Mouse (Mus musculus) heart, adult 11 months (tissue): Measurements from ENCODE around the gene Bmf.

Source experiments
- DNase-seq: peaks from one replicate; pipeline ENCODE4 v3.0.0; 2022

Bmf gene

DNA sequence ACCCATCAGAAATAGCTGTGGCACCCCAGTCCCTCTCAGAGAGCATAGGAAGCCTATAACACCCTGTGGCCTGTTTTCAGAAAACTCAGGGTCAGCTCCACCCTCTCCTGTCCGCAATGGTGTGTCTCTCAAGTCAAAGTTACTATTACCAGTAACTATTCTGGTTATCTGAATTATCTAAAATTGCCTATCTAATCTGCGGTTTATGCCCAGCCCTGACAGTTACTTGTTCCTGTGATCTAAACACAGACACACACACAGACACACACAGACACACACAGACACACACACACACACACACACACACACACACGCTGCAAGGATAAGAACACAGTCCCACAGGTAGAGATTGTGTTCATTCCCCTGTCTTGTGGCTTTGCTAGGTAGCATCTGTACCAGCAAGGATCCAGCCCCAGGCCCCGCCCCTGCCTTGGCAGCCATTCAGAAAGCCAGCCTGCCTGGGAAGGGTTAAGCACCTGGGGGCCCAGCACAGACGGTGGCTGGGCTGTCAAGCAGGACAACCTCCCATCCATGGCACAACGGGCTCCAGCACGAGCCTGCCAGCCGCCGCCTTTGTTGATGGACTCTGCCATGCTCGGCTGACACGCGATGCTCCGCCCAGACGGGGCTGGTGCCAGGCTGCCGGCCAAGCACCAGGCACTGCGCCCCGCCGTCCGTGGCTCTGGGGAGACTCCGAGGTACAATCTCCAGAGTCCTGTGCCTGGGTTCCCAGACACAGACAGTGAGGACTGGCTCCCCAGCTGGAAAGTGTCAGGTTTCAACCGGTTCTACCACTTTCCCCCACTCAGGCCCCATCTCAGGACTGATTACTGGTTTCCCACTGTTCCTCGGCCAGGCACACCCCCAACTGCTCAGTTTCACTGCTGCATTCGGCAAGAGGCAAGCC, 5.3 kb downstream of the Bmf start:
- DNase-seq = peak; percentile 98

DNA sequence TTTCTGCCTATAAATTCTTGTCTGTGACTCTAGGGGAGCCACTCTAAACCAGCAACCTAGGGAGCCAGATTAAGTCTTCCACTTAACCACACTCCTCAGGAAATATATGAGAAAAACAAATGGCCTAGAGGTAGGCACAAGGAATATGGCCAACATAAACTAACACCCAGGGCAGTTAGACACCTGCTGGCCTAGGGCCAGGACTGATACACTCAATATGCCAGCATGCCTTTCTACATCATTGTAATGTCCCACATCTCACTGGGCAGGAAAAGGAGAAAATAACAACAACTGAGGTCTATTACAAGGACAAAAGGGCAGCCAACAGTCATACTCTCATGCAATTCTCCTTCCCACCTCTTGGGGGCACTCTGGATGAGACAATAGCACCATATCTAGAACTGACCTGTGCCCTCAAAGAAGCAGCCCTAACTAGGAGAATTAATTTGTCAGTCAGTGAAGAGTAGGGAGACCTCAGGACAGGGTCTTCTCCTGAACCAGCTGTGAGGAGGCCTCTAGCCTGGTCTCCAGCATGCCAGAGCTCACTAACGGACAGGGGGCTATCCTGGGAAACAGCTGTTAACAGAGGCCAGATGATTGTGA, 6.4 kb downstream of the Bmf start:
- peak; percentile 88 for DNase-seq

DNA sequence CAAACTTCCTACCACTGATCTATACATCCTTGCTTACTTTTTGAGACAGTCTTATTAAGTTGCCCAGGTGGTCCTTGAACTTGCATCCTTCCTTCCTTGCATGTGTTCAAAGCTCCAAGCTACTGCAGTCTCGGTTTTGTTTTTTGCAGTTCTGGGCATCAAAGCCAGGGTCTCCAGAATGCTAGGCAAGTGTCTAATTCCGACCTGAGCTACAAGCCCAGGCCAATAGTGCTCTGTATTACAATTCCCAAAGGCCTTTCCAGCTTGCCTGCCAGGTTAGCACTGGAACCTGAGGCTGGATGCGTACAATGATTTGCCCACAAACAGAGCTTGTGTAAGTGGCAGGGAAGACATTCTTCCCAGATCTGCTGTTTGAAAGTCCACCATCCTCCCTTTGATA, 7.8 kb downstream of the Bmf start:
- DNase-seq = peak; percentile 86

DNA sequence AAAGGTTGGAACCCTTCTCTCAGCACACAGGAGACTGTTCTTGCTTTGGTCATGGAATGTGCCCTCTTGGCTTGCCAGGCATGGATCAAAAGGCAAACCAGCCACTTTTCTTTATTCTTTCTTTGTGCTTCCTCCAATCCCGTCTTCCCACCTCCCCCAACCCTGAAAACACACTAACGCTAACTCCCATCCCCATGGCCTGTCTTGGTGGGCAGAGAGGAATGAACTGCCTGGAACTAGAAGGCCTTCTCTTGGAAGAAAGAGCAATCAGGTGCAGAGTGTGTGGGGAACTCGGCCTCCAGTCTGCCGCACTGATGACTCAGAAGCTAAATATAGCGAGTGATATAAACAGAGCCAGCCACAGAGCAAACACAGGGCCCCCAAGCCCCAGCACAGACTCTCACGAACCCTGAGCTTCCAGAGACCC, 8.8 kb downstream of the Bmf start:
- DNase-seq = peak; percentile 97

DNA sequence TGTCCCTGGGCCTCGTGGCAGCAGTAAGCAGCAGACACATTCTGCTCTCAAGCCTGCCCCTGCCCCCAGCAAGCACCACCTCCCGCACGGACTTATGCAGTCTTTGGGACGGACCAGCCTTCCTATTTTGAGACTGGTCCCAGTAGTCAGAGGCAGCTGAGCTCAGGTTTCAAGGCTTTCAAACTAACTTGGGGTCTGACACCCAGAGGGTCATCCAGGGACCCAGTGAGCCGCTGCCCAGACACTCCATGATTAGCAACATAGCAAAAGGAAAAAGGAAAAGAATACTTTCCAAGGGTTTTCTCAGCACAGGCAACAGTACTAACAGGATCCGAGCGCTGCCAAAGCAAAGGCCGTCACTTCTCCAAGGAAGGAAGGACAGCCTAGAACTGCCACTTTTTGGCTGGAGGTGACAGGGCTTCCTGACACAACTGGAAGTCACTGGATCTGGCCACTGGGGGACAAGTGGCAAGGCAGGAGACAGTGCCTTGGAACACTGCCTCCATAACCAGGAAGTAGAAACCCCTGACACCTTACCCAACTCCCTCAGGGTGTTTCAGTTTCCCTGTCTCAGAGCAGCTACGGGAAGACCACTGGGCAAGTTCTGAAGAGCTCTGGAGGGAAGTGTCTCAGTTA, 9.5 kb downstream of the Bmf start:
- peak; percentile 97 for DNase-seq

DNA sequence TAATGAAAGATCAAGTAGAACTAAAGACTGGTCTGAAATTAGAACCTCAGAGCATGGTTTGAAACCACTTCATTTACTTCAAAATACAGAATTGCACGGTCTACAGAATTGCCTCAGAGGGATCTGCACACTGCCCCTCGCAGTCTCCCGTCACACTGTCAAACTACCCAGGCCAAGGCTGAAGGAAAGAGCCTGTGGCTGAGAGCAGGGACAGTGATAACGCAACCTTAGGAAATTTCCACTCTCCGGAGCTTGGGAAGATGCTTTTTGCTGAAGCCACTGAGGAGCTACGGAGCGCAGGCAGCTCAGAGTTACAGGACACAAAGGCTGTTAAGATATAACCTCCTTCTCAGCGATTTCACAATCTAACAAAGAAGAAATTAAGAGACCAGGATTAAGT, 10.4 kb downstream of the Bmf start:
- peak; percentile 74 for DNase-seq

DNA sequence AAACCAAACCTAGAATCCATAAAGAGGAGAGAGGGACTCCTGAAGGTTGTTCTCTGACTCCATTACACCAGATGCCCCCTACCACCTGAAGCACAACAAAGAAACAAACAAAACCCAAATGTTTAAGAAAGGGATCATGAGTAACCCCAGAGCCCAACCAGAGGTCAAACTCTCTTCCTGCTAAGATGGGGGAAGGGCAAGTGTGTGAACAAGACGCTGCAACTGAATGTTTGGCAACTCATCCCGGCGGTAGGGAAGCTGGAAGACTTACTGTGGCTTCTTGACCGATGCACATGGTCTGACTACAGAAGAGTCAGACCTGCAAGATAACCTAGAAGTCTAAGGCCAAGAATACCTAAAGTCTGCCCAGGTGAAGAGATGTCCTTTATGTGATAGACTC, 12.3 kb downstream of the Bmf start:
- DNase-seq = peak; percentile 89

DNA sequence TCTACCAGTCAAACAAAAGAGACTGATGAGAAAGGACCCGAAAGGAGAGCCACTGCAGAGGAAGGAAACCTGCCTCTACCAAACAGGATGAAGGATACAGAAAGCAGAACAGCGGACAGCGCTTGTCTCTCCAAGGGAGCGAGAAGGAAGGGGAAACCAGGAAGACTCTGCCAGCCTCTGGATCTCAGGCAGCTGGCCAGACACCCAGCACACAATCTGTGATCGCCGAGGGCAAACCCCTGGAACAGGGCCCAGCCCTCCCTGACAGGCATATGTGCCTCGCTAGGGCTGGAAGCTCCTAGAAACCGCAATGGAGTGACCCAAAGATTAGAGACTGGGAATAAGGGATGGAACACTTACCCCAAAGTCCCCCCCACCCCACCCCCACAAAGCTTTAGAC, 12.9 kb downstream of the Bmf start:
- peak; percentile 95 for DNase-seq

DNA sequence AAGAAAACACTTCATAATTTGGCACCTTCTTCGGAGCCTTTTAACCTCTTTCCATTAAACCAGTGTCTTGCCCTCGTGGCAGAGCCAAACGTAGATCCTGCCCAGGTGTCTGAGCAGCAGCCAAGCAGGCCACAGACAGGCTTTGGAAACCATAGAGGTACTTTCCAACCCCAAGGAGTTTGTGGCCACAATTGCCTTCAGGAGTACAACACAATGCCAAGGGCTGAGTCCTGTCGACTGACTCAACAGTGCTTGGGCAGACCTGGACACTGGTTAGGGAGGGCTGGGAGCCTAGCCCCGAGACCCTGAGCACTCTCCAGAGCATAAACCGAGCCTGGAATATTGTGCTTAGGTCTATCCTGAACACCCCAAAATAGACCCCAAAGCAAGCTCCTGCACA, 13.4 kb downstream of the Bmf start:
- peak; percentile 83 for DNase-seq

DNA sequence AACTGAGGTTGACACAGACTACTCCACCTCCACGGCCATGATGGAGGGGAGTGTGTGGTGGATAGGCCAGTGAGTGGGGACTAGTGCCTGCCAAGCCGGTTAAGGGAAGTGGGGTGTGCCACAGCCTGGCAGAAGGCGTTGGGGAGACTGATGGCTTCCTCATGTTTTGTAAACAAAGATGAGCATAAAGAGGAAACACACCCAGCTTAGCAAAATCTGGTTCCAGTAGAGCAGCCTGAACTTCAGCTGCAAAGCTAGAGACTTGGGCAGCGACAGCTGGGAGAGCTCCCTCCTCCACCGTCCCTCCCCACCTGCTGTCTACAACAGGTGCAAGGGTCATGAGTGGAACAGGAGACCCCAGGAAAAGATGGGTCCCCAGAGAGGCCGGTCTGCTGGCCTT, 15.5 kb downstream of the Bmf start:
- peak; percentile 95 for DNase-seq

DNA sequence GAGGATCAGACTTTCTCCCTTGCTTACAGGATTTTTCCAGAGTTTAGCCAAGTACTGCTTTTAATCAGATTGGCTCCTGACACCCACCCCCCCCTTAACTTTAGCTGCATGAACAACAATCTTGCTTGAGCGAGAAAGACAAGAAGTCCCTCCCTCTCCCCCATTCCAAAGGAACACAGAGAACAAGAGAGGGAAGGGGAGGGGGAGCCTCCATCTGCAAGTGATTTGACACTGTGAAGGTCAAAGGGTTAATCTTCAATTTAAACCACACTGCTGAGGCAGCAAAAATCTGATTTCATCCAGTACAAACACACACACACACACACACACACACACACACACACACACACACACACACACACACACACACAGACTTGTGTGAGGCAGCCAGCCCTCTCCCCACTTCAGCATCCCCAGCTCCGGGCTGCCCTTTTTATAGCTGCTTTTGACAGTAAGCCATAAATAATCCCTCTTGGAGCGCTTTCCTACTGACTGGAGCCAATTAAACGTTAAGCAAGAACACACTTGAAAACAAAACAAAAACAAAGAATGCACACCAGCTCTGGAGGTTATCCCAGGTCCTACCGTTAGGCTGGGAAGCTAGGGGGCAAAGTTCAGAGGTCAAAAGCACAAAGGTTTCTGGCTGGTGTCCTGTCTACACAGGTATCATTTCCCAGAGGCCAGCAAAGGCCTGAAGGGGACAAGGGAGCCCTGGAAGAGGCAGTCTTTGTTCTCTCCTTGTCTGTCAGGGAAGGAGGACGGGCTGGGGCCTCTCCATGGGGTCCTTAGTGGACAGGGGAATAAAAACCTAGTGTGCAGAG, 16.4 kb downstream of the Bmf start:
- peak; percentile 96 for DNase-seq

DNA sequence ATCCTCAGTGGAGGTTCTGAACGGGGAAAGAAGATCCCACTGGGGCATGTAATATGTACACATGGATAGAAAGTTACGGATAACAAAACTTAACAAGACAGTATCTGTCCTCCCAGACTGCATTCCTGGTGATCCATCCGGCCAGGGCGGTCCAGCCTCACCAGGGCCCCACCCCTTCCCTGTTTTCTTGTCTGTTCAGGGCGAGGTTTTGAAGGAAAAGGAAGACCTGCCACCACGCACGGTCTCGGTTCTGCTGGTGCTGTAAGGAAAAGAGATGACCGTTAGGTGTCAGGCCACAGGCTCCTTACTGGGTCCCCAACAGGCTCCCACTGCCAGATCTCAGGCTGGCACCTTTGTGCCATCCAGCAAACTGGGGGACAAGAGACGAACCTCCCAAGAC, 17.1 kb downstream of the Bmf start:
- DNase-seq = peak; percentile 95

DNA sequence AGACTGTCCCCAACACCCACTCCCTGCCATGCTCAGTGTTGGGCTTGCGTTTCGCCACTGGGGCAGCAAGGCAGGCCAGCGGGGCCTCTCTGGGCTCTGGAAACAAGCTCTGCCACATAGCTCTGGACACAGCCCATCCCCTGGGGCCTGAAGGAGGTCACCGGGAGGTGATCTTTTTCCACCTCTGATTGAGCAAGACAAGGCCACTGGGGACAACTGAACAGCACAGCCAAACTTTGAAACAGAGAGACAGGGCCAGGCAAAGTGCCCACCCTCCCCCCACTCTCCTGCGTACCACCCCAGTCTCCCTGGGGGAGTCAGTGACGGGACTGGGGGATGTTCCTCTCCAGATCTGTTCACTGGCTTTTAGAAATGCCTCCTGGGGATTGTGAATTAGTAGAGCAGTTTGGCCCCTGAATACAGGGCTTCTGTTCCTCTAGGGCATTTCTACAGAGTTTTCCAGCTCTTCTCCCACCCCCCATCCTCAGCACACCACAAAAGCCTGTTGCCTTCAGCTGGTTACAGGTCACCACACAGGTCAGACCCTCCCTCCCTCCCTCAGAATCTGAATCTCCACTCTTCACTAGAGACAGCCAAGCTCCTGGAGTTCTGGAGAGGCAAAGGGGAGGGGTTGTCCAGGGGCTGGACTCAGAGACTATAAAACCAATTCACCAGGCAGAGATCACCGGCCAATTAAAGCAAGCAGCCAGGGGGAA, 19.9 kb downstream of the Bmf start:
- DNase-seq = peak; percentile 98

DNA sequence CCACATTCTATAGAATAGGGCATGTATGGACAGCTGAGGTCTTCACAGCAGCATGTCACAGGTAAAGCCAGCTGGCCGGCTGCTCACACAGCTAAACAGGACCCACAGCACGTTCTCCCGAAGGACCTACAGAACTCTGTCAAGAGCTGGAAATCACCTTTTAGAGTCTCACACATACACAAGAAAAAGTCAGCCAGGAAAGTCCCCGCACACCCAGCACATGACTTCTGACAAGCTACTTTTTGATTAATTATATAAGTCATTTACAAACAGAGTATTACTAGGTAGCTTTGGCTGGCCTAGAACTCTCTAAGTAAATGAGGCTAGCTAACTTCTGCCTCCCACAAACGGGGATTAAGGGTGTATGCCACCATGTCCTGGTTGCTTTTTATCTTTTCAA, 22.9 kb downstream of the Bmf start:
- DNase-seq = no peak

DNA sequence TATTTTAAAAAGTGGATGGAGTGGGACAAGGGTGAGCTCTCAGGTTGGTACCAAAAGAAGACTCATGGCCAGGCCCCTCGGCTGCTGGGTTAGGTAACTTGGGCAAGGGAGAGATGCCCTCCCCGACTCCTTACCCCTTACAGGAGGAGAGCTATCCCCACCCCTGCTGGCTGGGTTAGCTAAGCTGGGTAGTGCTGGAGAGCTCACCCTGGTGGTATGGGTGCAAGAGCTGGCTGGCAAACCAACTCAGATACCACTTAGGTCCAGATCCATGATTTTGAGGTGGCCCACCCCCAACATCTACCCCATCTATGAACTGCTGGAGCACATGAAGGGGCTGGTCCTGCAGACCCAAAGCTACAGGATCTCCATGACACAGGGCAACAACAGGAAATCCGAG, 24.7 kb downstream of the Bmf start:
- no peak for DNase-seq

DNA sequence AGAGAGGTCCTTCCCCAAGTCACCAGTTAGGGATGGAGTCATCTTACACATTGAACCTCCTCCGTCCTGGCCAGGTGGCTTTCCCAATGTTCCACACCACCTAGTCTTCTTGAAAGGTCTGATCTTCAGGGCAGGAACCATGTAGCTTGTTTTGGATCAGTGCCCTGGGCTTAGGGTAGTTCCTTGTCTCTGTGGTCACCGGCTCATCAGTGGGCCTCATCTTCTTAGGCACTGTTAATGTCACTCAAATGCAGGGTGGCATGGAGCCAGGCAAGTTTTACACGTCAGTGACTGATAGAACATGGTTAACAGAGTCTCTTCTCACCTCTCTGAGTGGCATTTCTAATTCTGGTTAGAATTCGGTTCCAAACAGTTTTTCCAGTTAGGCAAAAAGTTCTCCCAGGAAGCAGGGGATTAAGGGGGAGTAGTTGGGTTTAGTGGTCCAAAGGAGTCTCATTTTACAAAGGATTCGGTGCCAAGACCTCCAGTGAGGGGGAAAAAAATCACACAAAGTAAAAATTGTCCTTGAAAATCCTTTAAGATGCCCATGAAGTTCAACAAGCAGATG, 26.2 kb downstream of the Bmf start:
- peak; percentile 90 for DNase-seq

DNA sequence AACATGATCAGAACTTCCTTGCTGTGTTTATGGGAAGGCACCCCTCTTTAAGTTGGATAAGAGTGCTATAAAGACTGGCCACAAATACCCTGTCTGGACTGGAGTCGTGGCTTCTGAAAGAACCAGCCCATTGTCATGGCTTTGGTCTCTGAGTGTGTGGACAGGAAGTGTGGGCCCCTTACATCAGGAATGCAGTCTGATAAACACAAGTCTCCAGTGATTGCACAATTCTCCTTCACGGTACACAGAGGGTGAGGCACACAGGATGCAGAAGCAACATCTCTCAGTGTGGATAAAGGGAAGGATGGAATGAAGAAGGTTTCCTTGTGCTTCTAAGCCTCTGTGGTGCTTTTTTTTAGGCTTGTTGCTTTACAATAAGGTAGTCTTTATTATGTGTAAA, 27.2 kb downstream of the Bmf start:
- peak; percentile 93 for DNase-seq

DNA sequence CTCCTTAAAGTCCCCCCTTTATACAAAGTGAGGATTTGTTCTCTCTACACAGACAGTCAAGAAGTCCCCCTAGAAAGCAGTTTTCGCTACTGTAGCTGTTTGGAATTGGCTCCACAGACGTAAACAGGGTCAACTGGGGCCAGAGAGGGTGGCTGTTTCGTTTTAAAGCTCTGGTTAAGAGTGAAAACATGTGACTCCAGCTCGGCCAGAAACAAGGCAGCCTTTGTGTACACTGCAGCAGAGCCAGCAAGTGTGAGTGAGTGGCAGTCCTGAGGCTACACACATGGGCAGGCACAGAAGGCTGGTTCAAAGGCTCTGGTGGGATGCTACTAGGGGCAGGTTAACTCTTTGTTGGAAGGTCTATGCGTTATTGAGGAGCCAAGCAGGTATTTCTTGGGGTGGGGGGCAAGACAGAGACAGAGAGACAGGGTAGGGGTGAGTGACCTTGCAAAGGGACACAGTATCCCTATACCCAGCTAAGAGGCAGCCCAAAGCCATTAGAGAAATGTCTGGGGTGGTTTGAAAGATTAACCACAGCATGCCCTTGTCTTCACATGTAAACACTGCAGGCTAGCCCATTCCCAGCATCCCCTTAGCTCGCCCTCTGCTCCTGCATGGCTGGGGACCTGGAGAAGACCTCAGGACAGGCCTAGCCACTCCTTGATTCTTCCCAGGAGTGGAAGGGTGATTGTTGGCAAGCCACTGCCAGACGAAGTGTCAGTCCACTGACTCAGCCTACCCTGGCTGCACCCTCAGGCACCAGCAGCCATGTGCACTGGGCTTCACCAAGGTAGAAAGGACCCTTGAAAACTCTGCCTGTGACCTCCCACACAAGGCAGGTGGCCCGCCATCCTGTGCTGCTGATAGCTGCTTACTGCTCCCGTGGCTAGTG, 29.2 kb downstream of the Bmf start:
- DNase-seq = peak; percentile 98

DNA sequence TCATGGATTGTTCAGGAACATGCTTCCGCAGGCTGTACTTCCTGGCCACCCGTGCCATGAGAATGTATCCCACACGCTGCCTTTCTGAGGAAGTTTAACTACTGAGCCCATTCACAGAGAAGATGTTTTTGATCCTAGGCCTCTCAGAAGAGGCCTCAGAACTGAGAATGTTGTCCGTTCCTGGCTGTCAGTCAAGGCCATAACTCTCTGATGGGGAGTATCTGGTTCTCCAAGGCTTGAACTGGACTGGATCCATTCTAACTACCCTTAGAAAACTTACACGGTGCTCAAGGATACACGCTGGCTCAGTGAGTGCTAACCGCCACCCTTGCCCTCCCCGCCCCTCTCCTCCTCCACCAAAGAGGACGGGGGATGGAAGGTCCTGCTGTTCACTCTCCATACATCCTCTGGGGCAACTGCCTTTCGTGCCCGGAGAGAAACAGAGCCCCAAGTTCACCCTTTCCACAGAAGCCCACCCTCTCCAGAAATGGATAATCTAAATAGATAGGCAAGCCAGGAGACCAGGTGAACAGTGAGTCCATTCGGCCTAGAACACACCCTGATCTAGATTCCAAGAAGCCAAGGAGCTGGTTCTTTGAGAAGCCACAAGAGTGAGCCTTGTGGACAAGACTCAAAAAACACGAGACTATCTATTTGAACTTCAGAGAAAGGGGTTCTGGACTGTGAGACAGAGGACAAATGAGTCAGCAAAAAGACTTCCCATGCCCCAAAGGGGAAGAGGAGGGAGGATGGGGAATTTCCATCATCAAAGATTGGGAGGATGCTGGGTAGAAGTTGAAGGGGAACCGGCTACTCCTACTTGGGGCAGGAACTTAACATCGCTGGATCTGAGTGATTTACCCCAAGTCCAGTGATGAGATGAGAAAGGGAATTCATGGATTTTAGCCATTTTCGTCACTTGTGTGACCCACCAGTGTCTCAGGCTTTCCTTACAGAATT, 36.8 kb downstream of the Bmf start:
- peak; percentile 95 for DNase-seq
